Mouse (Mus musculus) hindbrain, embryonic 16.5 days (tissue): ENCODE results near the gene Slc35e4. TPM values are rescaled to one million over a fixed set of nuclear protein-coding genes. Genes with fewer than 3 reads are reported as not detected.

Experiments
- ATAC-seq: fragments of 200-750 bp; cut with Nextera tagmentation; 2 replicates; pipeline ENCODE4 v1.8.0; 2017; ENCODE audit warnings: moderate TSS enrichment, moderate library complexity
- H3K27ac ChIP-seq: fragments of 300-500 bp; sonication (generic); 2 replicates; pipeline ENCODE4 v1.5.1; 2014; ENCODE audit warnings: low read depth, mild to moderate bottlenecking, control low read depth, low read length, moderate library complexity
- H3K27me3 ChIP-seq: fragments of 300-500 bp; sonication (generic); replicated peaks from 2 replicates; pipeline ENCODE4 v1.6.1; 2014; ENCODE audit warnings: low read length; ENCODE audit not compliant: control insufficient read depth, insufficient read depth
- H3K36me3 ChIP-seq: fragments of 300-500 bp; sonication (generic); 2 replicates; pipeline ENCODE4 v1.6.1; 2014; ENCODE audit warnings: mild to moderate bottlenecking, low read length, moderate library complexity, mixed read lengths; ENCODE audit not compliant: control insufficient read depth, insufficient read depth
- H3K4me1 ChIP-seq: fragments of 300-500 bp; sonication (generic); 2 replicates; pipeline ENCODE4 v1.6.1; 2014; ENCODE audit warnings: low read depth, low read length; ENCODE audit not compliant: control insufficient read depth, insufficient read depth
- H3K4me2 ChIP-seq: fragments of 300-500 bp; sonication (generic); 2 replicates; pipeline ENCODE4 v1.6.1; 2014; ENCODE audit warnings: mild to moderate bottlenecking, low read length, control low read depth, moderate library complexity
- H3K4me3 ChIP-seq: fragments of 300-500 bp; sonication (generic); 2 replicates; pipeline ENCODE4 v1.5.1; 2014; ENCODE audit warnings: mild to moderate bottlenecking, low read length, control low read depth, moderate library complexity
- H3K9ac ChIP-seq: fragments of 300-500 bp; sonication (generic); 2 replicates; pipeline ENCODE4 v1.6.1; 2014; ENCODE audit warnings: low read depth, mild to moderate bottlenecking, control low read depth, low read length, moderate library complexity
- H3K9me3 ChIP-seq: fragments of 300-500 bp; sonication (generic); 2 replicates; pipeline ENCODE4 v1.6.1; 2014; ENCODE audit warnings: mild to moderate bottlenecking, low read length, moderate library complexity; ENCODE audit not compliant: control insufficient read depth
- WGBS: fragments of 180-500 bp; shearing (Covaris S2); extraction: QIAGEN DNeasy Blood & Tissue Kit; methylation state at CpG from one replicate; pipeline ENCODE4 v1.1.7; 2014; 5-methylcytosine and 5-hydroxymethylcytosine counted together
- polyA plus RNA-seq: library from polyadenylated mRNA; unstranded; fragments of >200 nt; fragmentation: Nextera tagmentation; extraction: Ambion mirVana; gene quantifications from 2 replicates; pipeline ENCODE4 v1.2.1, GENCODE M21; 2015

The Slc35e4 gene
- polyA plus RNA-seq, 1 experiment from 2014 or later, result 22.2 TPM

DNA sequence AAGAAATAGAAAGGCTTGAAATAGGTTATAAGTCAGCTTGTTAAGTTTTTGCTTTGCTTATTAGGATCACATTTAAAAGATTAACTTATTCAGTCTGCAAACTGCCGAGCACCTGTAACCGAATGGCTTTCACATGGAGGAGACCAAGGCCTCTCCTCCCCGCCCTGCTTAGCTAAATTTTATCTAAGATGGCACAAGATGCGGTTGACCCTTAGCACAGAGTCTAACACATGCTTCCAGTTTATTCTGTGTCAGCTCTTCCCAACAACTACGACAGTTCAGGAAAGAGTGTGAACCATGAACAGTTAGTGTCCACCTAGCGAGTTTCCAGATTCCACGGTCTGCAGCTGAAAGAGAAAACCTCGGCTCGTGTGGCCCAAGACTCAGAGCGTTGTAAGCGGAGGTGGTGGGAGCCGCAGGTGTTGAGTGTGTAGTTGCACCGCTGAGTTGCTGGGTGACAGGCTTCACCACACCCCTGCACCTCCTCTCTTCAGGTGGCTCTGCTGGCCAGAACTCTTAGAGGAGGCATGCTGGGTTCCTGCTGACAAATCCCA lies 22.9 kb upstream of the Slc35e4 start:
- Histone ChIP-seq H3K9me3 (no peaks in the 10 kb centered on the region), H3K36me3 (no peaks in the 10 kb centered on the region), H3K27me3 (no peaks in the 10 kb centered on the region), H3K4me1 (no peaks in the 10 kb centered on the region), H3K4me2 (no peak overlapping the region), H3K27ac (no peak overlapping the region), H3K4me3 (no peak overlapping the region), H3K9ac (no peak overlapping the region)
- 82% methylated on average over 13 of the region's 13 CpGs for WGBS
- ATAC-seq, result no peak

DNA sequence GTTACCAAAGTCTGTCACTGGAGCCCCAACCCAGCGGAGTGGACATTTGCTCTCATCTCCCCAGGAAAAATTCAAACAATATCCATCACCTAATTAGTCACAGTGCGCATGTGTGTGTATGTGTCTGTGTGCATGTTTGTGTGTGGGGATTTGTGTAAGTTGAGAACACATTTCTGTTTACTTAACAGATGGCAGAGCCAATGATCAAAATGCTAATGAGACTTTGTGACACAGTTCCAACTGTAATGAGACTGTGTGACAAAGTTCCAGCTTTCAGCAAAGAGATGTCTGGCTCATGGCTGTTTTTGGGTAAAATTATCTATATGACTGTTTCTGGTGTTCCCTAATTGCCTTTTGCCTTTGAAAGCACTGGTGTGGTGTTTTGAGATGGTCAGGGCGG lies 21.9 kb upstream of the Slc35e4 start:
- 78% methylated on average over 3 of the region's 3 CpGs for WGBS
- Histone ChIP-seq H3K9me3 (no peaks in the 10 kb centered on the region), H3K9ac (no peak overlapping the region), H3K27me3 (no peaks in the 10 kb centered on the region), H3K27ac (no peak overlapping the region), H3K4me1 (peaks cover 5% of the 10 kb centered on the region; the same call in 1 of the 2 replicates), H3K36me3 (no peaks in the 10 kb centered on the region), H3K4me3 (no peak overlapping the region), H3K4me2 (no peak overlapping the region)
- no peak for ATAC-seq

DNA sequence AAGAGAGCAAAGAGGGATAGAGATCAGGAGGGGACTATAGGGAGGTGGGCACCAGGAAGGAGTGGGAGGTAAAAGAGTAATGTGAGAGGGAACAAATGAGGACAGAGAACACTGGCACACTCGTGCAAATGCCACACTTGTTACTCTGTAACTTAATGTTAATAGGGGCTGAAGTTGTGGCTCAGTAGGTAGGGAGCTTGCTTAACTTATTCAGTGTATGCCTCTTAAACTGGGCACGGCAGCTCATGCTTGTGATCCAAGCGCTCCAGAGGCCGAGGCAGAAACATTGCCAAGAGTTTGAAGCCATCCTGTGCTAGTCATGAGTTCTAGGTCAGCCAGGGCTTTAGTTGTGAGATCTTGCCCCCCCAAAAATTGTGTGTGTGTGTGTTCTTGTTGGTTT lies 20.7 kb upstream of the Slc35e4 start:
- no peak overlapping the region for H3K9ac ChIP-seq
- no peak overlapping the region for H3K4me3 ChIP-seq
- ATAC-seq, result no peak
- no peaks in the 10 kb centered on the region for H3K36me3 ChIP-seq
- no peak overlapping the region for H3K27ac ChIP-seq
- no peak overlapping the region for H3K4me2 ChIP-seq
- no peaks in the 10 kb centered on the region for H3K27me3 ChIP-seq
- peaks cover 11% of the 10 kb centered on the region for H3K4me1 ChIP-seq
- H3K9me3 ChIP-seq, result no peaks in the 10 kb centered on the region
- WGBS, result 70% methylated on average over 4 of the region's 4 CpGs

DNA sequence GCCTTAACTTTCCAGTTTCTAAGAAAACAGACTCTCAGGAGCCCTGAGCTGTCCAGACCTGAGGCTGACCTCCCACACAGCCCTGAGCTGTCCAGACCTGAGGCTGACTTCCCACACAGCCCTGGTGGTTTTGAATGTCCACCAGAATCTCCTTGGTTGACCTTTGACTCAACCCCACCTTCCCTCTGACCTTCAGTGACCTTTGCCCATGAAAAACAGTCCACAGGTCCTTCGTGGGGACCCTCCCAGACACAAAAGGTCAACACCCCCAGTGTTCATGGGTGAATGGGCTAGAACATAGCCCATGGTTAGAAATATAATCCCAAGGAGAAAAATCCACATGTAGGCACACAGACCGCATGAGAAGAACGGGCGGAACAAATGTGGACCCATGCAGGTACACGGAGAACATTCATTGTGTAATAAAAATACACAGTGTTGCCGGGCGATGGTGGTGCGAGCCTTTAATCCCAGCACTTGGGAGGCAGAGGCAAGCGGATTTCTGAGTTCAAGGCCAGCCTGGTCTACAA lies 19.4 kb upstream of the Slc35e4 start:
- H3K4me2 ChIP-seq, result no peak overlapping the region
- H3K36me3 ChIP-seq, result no peaks in the 10 kb centered on the region
- no peaks in the 10 kb centered on the region for H3K27me3 ChIP-seq
- ATAC-seq, result no peak
- peaks cover 11% of the 10 kb centered on the region for H3K4me1 ChIP-seq
- H3K9ac ChIP-seq, result no peak overlapping the region
- no peak overlapping the region for H3K27ac ChIP-seq
- WGBS, result 85% methylated on average over 9 of the region's 9 CpGs
- no peaks in the 10 kb centered on the region for H3K9me3 ChIP-seq
- no peak overlapping the region for H3K4me3 ChIP-seq

DNA sequence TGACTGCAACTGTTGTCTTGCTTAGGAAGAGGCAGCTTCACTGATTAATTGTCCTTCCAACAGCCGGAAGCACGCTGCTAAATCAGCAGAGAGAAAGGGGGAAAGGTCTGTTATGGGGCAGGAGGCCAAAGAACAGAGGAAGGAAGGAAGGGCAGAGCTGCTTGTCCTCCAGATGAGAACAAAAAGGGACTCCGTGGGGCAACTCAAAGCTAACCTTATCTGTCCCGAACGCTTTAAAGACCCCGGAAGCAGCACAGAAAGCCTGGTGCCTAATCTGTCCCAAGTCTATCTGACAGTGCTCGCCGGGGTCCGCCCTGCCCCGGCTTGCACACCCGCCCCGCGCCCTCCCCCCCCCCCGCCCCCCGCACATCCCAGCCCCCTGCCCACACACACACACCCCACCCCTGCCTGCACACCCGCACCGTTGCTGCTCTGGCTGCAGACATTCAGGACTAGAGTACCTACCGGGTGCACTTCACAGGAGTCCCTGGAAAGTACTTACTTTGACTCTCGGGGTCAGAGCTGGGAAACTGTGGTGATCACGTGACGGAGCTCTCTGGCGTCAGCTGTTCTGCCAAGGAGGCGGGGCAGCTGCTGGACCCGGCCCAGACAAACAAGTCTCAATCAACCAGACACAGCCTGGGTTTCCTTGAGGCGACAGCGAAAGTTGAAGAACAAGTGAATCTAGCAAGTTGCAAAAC lies 17.2 kb upstream of the Slc35e4 start, which contains the start of gene Tcn2:
Gene Tcn2, minus strand, starts transcription at position 649 of the 701 bp plus-strand sequence.
- Histone ChIP-seq H3K4me2 (peak within 1 kb of the TSS; percentile 78), H3K9me3 (no peaks in the 10 kb centered on the region), H3K27me3 (no peaks in the 10 kb centered on the region), H3K4me3 (peak within 1 kb of the TSS; percentile 49), H3K27ac (no peak within 1 kb of the TSS), H3K4me1 (peaks cover 11% of the 10 kb centered on the region), H3K9ac (peak within 1 kb of the TSS; percentile 58), H3K36me3 (no peaks in the 10 kb centered on the region)
- 1% methylated on average over 20 of the region's 26 CpGs for WGBS
- peak; percentile 66 for ATAC-seq

DNA sequence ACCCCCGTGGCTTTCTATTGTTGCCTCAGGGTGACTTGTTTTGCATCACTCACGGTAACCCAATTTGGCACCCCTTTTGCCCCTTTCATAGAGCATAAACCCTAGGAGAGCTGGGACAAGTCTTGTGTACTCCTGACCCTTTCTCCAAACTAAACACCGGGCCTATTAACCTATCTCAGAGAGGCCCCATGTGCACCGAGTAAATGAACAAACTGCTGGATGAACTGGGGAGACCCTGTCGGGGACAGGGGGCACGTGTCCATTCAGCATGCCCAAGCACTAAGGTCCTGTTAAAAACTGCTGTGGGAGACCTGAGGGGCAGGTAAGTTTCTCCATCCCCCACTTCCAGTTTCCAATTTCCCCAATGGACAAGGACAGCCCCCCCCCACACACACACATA lies 16.5 kb upstream of the Slc35e4 start:
- no peak overlapping the region for H3K27ac ChIP-seq
- H3K4me2 ChIP-seq, result peak overlapping the region; percentile 78
- no peak for ATAC-seq
- peak overlapping the region; percentile 58; the same call in 1 of the 2 replicates for H3K9ac ChIP-seq
- H3K27me3 ChIP-seq, result no peaks in the 10 kb centered on the region
- 29% methylated on average over 6 of the region's 6 CpGs for WGBS
- H3K36me3 ChIP-seq, result no peaks in the 10 kb centered on the region
- H3K9me3 ChIP-seq, result no peaks in the 10 kb centered on the region
- H3K4me1 ChIP-seq, result peaks cover 11% of the 10 kb centered on the region
- peak overlapping the region; percentile 49 for H3K4me3 ChIP-seq

DNA sequence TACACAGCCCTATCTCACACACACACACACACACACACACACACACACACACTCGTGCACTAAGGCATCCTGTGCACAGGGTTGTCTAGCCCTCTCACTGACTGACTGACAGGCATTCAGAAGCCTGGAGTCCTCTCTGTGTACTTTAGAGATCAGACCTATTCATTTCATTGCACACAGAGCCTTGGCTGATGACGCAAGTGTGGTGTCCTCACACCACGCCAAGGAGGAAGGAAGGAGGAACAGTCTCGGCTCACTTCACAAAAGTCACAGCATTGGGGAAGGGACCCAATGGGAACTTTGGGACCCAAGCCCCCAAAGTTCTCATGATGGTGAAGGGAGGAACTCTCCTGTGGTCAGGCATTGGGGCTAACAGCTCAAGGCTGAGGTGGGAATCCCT lies 15.6 kb upstream of the Slc35e4 start:
- H3K27me3 ChIP-seq, result no peaks in the 10 kb centered on the region
- H3K36me3 ChIP-seq, result no peaks in the 10 kb centered on the region
- peaks cover 11% of the 10 kb centered on the region for H3K4me1 ChIP-seq
- H3K9ac ChIP-seq, result no peak overlapping the region
- H3K4me2 ChIP-seq, result no peak overlapping the region
- H3K9me3 ChIP-seq, result no peaks in the 10 kb centered on the region
- ATAC-seq, result no peak
- H3K4me3 ChIP-seq, result no peak overlapping the region
- WGBS, result 80% methylated on average over 4 of the region's 4 CpGs
- H3K27ac ChIP-seq, result no peak overlapping the region

DNA sequence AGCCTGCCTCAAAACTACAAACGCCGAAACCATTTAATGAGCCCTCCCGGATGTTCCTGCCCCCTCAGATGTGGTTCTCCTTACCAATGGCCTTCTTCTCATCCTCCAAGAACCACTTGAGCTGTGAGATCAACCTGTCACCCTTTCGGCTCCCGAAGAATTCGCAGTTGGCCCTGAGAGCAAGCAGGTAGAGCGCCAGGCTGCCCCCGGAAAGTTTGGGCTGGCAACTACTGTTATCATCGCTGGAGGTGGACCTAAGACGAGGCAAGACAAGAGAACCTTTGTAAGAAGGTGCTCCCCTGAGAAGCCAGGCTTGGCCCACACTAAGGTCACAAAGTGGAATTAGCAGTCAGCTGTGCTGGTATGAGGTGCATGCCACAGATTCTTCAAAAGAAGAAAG lies 11.5 kb upstream of the Slc35e4 start:
- Histone ChIP-seq H3K9me3 (no peaks in the 10 kb centered on the region), H3K27me3 (no peaks in the 10 kb centered on the region), H3K4me1 (peaks cover 2% of the 10 kb centered on the region), H3K27ac (no peak overlapping the region), H3K36me3 (no peaks in the 10 kb centered on the region; the same call in 1 of the 2 replicates), H3K4me3 (no peak overlapping the region), H3K9ac (no peak overlapping the region), H3K4me2 (no peak overlapping the region)
- ATAC-seq, result no peak
- 92% methylated on average over 10 of the region's 10 CpGs for WGBS

DNA sequence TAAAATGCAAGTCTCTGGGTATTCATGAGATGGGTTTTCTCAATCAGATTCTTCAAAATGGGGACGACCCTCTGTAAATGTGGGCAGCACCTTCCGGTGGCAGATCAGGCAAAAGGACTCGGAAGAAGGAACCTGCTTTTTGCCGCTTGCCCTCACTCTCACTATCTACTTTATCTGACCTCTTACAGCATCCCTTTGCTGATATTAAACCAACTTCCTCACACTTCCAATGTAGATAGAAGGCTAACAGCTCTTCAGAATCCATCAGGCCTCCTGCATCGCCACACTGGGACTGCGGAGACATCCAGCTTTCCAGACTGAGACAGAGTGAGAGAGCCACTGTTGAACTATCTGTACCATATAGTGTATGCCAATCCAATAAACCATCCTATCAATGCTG lies 8.3 kb upstream of the Slc35e4 start:
- H3K4me2 ChIP-seq, result no peak overlapping the region
- no peak for ATAC-seq
- H3K27ac ChIP-seq, result no peak overlapping the region
- H3K9me3 ChIP-seq, result no peaks in the 10 kb centered on the region
- 95% methylated on average over 6 of the region's 6 CpGs for WGBS
- no peak overlapping the region for H3K9ac ChIP-seq
- H3K27me3 ChIP-seq, result no peaks in the 10 kb centered on the region
- H3K4me3 ChIP-seq, result no peak overlapping the region
- H3K36me3 ChIP-seq, result no peaks in the 10 kb centered on the region; the same call in 1 of the 2 replicates
- no peaks in the 10 kb centered on the region for H3K4me1 ChIP-seq
